Mouse (Mus musculus): ENCODE results near the gene Fzd4.

Fzd4 gene

GRCm38 (mm10) chr7:89404081-89404733 lies at the start of gene Fzd4, which contains the start of gene Tmem135:
Gene Fzd4 (plus strand): TSS chr7:89404355.
Gene Tmem135 (minus strand): TSS chr7:89404222.
- DNase-seq: peak; percentile 98

DNA sequence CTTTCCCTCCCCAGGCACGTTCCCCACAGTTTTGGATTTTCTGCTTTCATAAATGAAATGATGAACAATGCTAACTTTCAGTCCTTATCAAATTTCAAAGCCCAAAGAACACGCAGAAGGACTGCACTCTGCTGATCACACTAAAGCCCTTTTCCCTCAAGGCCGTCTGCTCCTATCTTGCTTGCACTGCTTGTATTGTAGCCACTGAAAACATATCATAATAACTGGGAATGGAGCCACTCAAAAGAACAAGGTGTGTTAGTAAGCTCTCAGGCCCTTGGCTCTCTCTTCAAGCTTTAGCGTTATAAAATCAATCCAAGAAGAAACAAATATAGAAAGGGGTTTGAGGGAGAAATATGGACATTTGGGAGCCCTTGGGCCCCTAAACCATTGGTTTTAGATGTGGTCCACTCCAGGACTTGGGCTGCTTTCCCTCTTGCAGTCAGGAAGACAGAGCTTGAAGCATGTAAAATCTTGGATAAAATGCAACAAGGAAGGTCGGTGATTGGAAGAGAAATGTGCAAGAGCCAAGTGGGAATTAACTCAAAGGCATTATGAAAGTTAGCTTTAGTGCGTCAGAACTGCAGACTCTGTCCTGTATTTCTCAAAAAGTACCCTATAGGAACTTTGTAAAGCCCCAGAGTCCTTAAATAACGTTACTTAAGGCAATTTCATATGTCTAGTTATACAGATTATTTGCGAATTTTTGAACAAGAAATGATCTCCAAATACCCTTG lies 48.5 kb upstream of the Fzd4 start:
- DNase-seq: no peak

DNA sequence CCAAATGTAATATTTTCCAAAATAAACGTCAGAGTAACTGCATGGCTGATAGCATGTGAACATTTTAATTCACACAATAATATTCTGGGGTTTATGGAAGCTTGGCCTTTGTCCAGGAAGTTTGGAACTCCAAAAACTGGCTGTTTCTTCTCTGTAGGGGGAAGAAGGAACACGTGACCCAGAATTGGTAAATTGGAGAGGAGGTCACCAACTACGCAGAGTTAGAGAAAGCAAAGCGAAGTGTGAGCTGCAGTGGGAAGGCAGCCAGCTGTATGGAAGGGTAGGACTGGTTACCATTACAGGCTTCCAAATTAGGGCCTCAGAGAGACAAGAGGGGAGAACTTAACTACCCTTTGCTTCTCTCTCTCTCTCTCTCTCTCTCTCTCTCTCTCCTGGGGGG lies 47.8 kb upstream of the Fzd4 start:
- DNase-seq: no peak

DNA sequence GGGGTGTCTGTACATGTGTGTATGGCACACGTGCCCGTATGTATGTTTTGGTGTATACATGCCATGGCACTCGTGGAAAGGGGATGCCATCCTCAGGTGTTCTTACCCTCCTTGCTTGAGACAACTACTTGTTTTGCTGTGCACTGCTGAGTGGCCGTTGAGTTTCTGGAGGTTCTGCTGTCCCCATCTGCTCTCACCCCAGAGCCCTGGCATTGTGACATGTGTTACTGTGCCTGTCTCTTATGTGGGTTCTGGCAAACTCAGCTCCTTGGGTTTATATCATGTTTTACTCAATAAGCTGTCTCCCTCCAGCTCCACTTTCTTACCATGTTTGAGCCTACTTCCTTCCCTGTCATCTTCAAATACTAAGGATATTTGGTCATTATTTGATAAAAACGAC lies 40.2 kb upstream of the Fzd4 start:
- DNase-seq: no peak

DNA sequence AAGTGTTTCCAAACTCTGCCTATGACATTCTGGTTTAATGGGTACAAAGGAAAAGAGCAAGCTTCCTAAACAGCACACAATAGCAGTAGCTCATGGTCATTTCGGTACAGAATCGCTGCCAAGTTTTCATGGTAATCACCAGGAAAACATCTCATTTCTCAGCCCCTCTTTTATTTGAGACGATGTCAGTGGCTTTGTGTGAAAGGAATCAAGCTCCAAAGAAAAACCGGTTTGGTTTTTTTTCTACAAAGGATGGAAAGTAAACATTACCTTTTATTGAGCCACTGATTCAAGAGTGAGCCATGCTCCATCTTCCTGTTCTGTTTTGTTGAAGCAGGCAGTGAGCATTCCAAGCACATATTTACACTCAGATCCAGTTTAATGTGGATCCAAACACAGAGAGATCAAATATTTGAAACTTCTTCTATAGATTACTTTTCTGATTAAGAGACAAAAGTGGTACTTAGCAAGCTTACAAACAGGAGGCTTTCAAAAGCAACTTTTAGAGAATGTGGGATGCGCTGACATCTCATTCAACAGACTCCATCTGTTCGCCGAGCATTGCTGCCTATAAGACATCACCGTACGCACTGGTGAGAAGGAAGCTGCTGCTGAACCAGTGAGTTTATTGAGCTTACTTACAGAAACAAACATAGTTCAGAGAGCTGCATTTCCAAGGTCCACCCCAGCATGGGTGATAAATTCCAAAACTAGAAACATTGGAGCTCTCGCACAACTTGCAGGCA lies 38.8 kb upstream of the Fzd4 start:
- no peak for DNase-seq

DNA sequence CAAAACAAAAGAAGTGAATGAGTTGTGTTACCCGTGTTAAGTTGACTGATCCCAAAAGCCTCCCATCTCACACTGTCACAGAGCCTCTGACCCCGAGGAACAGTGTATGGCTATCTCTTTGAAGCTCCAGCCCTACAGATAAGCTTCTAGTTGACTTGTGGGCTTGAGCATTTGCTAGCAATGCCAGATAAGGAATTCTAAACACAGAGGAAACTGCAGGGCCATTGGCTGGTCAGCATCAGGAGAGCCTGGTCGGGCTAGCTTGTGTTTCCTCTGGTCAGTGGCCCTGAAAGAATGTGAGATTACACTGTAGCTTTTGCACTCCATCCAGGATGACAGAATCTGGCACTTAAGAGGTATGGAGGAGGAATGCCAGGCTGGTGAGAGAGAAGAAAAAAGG lies 36.5 kb upstream of the Fzd4 start:
- DNase-seq: no peak

GRCm38 (mm10) chr7:89370086-89370485 lies 34.1 kb upstream of the Fzd4 start:
- DNase-seq: no peak

- DNase-seq: peak; percentile 56
Observed at GRCm38 (mm10) chr7:89370917-89371316, 33.2 kb upstream of the Fzd4 start.

GRCm38 (mm10) chr7:89371623-89372295 lies 32.4 kb upstream of the Fzd4 start:
- DNase-seq: no peak

DNA sequence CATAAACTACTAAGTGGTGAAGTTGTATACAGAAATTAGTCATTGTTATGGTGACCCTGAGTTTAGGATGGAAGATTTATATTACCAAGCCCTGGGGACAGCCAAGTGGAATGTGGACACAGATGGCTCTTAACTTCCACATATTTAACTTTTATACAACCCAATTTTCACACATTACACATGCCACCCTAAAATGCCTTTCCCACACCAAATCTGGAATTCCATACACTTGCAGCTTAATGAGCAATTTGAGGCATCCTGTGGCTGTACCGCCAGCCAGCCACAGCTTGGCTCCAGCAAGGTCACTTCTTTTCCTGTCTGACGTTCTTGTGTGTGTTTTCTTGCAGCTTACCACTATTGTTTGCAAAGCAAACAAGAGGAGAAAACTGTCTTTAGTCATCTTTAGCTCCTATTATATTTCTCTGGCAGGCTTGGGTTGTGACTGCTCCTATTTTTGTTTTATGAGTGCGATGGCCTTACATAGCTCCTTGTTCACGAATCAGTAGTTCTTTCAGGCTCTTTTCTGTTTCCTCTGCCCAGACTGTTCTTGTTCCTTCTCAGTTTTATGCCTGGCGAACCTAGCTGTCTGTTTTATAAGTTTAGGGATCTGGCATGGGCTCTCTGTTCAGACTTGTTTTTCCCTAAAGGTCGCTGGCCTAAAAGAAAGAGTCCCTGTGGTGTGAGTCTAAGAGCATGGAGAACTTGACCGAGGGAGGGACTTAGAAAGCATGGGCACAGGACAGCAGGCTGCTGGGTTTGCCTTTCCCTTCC lies 23.0 kb upstream of the Fzd4 start:
- DNase-seq: no peak

GRCm38 (mm10) chr7:89382892-89383291 lies 21.3 kb upstream of the Fzd4 start:
- no peak for DNase-seq

- DNase-seq: no peak
Observed at GRCm38 (mm10) chr7:89388981-89389380, 15.2 kb upstream of the Fzd4 start.

DNA sequence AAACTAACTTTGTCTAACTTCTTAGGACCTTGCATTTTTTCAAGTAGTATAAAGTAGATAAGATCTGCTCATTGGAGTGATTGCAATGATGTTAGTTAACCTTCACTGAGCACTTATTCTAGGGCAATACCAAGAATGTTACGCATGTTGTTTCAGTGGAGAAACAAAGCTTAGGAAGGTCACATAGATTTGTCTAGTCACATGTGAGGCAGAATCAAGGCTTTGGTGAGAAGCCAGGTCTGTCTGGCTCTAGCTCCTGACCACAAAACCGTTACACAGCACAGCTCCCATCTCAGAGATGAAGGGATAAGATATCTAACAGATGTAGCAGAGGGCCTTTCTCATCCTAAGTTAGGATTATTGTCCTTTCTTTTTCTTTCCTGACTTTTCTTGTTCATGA lies 13.5 kb upstream of the Fzd4 start:
- no peak for DNase-seq

- no peak for DNase-seq
Observed at GRCm38 (mm10) chr7:89391281-89391680, 12.9 kb upstream of the Fzd4 start.

GRCm38 (mm10) chr7:89391831-89392230 lies 12.3 kb upstream of the Fzd4 start:
- DNase-seq: no peak

GRCm38 (mm10) chr7:89392388-89392787 lies 11.8 kb upstream of the Fzd4 start:
- DNase-seq: no peak

GRCm38 (mm10) chr7:89392825-89393224 lies 11.3 kb upstream of the Fzd4 start:
- no peak for DNase-seq

GRCm38 (mm10) chr7:89395399-89395798 lies 8.8 kb upstream of the Fzd4 start:
- DNase-seq: no peak

GRCm38 (mm10) chr7:89396386-89396785 lies 7.8 kb upstream of the Fzd4 start:
- DNase-seq: no peak

GRCm38 (mm10) chr7:89397837-89398534 lies 6.2 kb upstream of the Fzd4 start:
- no peak for DNase-seq

DNA sequence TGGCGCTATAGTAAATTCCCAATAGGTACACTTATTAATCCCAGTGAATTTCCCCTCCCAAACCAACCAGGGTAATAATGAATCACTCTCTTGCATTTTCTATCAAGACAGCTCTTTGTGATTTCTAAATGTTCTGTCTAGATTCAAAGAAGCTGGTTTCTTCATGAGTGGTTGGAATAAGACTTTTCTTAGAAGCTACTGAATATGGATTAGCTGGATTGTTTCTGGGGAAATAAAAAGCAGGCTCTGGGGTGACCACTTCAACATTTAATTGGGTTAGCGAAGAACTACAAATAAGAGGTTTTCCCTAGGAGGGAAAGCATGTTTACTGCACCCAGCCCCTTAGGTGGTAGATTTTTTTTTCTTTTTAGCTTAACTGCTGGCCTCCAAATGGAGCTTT lies 3.4 kb upstream of the Fzd4 start:
- DNase-seq: no peak

Data from retina, postnatal 1 day (tissue).